Mouse (Mus musculus): ENCODE measurements around the gene Fat3.

Fat3 gene

GRCm38 (mm10) chr9:16310855-16311848 is 189.9 kb downstream of the Fat3 start:
- DNase-seq (ENCODE audit: low read depth): no peak

DNA sequence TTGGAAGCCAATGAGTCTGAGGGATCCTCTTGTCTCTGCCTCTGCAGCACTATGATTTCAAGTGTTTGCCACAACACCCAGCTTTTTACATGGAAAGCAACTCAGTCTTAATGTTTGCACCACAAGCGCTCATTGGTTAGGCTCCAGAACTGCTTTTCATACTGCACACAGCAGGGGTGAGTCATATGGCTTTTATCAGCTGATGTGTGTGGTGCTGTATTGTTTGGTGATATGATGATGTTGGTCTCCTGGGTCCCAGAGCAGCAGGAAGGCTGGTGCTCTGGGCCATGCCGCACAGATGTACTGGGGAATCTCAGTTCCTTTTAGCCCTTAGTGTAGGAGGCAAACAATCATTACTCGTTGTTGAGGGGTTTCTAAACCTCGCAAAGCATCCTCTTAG is 190.8 kb downstream of the Fat3 start:
- no peak for DNase-seq (ENCODE audit: low read depth)

- DNase-seq (ENCODE audit: low read depth): no peak
Observed at GRCm38 (mm10) chr9:16307789-16308188, 193.3 kb downstream of the Fat3 start.

DNA sequence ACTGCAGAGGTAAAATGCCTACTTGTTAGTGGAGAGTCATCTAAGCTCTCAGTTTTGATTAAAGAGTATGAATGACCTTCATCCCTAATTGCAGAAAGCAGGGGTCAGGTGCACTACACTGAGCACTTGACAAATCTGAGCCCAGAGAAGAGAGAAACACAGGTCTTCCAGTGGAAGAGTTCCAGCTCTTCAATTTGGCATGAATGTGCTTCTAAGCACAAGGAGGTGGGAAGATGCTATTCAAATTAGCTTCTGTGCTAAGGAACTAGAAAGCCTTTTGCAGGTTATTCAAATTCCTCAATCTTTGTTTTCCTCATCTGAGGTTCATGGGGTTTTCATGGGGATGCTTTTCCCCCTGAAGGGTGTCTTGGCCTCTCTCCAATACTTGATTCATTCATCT is 194.9 kb downstream of the Fat3 start:
- no peak for DNase-seq (ENCODE audit: low read depth)

- no peak for DNase-seq (ENCODE audit: low read depth)
Observed at GRCm38 (mm10) chr9:16305396-16306086, 195.5 kb downstream of the Fat3 start.

- no peak for DNase-seq (ENCODE audit: low read depth)
Observed at GRCm38 (mm10) chr9:16304949-16305348, 196.1 kb downstream of the Fat3 start.

DNA sequence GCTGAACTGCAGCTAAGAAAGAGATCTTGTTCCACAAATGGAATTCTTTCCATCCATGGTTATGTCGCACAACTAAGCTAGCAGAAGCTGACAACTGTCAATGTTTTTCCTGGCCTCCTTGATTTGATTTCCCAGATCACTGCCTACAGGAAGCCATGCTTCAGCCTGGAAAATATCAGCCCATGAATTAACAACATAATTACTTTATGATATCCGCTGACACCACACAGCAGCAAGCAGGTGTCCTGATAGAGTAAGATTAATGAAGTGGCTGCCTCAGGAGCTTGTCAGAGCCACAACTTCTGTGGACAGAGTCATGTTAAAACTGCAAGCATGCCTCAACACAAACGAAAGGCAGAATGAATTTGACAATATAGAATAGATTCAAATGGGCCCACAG is 198.6 kb downstream of the Fat3 start:
- no peak for DNase-seq (ENCODE audit: low read depth)

DNA sequence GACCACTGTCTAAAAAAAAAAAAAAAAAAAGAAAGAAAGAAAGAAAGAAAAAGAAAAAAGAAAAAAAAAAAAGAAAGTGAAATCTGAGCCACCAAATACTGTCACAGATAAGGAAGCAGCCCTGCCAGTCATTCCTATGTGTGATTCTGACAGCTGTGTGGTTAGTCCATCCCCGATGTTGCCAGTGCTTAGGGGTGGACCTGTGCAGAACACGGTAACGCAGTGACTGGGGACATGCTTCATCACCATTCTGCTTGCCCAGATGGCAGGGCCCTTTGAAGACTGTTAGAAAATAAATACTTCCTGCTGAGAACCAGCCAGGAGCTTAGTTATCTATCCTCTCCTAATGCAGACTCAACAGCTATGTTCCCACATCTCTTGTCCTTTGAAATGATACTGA is 203.2 kb downstream of the Fat3 start:
- no peak for DNase-seq (ENCODE audit: low read depth)

DNA sequence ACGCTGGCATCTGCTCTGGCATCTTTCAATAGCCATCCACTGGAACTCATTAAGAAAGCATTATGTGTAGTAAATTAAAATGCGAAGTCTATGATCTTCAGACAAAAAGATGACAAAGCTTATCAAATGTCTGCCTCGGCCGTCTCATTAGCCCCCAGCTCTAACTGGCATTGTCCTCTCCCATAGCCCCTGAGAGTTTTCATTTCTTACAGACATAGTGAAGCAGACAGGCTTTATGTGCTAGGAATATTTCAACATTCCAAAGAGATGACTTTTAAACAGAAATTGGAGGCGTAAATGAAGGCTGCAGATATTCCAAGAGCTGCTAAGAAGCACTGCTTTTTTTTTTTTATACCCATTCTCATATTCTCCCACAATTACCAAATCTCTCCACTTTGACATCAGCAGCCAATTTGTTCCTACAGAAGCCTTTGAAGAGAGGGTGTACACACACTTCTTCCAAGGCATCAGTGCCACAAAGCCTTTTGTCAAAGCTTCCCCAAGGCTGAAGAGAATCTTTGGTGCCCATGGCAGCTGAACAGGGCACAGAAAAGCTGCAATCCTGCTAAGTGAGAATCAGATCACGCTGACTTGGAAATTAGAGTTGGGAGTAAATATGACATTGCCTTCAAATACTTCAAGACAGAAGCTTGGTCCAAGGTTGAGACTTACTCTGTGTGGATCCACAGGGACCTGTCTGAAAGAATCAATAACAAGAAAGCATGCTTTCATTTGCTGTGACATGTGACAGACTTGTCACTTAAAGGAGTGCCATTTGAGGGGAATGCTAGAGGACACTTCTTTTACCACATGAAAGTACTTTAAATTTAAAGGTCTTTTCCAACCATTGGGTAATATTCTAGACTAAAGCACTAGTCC is 206.9 kb downstream of the Fat3 start:
- DNase-seq (ENCODE audit: low read depth): no peak

- DNase-seq (ENCODE audit: low read depth): no peak
Observed at GRCm38 (mm10) chr9:16292492-16292891, 208.6 kb downstream of the Fat3 start.

DNA sequence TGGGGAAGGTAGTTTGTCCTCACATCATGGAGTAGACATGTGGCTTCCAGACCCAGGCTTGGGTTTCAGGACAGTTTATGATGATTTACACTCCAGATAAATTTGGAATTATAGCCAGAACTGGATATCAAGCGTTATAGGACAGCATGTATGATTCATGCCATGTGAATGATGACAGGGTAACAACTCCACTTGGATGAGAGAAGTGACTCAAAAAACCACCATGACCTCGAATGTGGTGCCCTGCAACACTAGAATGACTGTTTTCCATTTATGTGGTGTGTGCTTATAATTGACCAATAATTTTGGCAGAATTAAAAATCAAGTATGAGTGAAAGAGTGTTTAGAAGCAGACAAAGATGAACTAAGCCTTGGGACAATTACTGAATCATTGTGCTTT is 210.2 kb downstream of the Fat3 start:
- no peak for DNase-seq (ENCODE audit: low read depth)

DNA sequence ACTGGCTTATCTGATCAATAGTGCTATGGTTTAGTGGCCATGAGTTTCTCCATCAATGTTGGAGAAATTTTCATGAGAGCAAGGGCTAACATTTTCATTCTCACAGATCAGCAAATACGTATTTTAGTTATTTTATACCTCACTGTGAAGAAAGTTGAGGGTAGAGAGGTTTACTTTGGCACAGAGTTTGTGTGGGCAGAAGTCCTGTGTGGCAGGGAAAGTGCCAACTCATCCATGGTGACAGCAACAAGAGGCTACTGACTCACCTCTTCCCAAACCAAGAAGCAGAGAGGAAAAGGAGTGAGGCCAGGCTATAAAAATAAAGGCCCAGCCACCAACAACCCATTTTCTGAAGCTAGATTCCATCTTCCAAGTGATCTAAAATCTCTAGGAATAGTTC is 218.1 kb downstream of the Fat3 start:
- no peak for DNase-seq (ENCODE audit: low read depth)

GRCm38 (mm10) chr9:16282291-16282804 is 218.7 kb downstream of the Fat3 start:
- no peak for DNase-seq (ENCODE audit: low read depth)

GRCm38 (mm10) chr9:16275589-16275988 is 225.5 kb downstream of the Fat3 start:
- DNase-seq (ENCODE audit: low read depth): no peak

DNA sequence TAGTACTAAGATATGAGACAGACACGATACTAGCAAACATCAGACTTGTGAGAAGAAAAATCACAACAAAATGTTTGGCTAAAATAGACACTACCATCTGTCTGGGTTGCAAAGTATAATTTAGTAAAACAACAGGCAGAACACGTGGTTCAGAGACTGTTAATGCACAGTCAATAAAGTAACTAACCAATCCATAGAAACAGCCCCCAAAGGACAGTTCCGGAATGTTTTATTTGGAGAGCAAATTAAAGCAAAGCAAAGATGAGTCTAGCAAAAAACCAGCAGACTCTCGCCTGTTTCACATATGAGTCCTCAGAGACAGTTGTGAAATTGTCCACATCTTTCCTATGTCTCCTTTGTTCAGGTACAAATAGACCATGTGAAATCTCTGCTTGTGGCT is 227.0 kb downstream of the Fat3 start:
- DNase-seq (ENCODE audit: low read depth): no peak

GRCm38 (mm10) chr9:16272810-16273209 is 228.3 kb downstream of the Fat3 start:
- no peak for DNase-seq (ENCODE audit: low read depth)

GRCm38 (mm10) chr9:16270768-16271114 is 230.3 kb downstream of the Fat3 start:
- no peak for DNase-seq (ENCODE audit: low read depth)

- no peak for DNase-seq (ENCODE audit: low read depth)
Observed at GRCm38 (mm10) chr9:16270056-16270767, 230.9 kb downstream of the Fat3 start.

DNA sequence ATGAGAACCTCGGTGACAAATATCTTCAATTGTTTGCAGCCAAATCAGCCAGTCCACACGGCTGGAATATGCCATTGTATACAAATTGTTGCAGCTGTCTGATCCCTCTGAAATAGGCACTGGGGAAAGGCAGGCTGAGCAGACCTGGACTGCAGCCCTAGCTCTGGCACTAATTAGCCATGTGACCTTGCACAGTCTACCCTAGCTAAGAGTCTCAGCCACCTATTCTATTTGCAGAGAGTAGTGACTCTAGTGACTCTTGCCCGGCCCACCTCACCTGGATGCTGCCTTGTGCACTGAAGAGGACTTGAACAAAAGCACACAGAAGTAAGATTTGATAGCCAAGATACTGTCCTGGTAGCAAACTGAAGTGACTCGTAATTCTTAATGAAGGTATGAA is 235.6 kb downstream of the Fat3 start:
- DNase-seq (ENCODE audit: low read depth): no peak

DNA sequence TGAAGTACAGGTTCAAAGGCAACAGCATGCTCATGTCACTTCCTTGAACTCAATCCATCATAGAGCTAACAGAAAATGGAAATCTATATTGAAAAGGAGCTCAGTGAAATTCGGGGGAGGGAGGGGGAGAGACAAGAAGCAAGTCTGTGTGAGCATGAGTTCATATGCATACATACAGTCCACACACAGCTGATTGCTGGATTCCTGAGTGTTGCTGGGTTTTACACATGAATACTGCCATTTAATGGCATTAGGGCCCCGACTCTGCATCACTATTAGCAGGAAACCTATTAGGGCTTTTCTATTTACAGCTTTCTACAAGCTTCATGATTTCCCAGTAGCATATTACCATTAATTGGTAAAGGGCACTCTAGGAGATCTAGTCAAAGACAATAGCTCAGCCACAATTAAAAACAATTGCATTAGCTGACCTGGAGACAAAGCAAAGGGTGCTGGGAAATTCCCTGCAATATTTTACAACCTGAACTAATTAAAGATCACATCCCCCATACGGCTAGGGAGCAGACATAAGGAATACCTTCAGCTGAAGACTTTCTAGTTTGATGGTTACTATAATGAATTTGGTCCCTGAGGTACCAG is 243.7 kb downstream of the Fat3 start:
- DNase-seq (ENCODE audit: low read depth): no peak

DNA sequence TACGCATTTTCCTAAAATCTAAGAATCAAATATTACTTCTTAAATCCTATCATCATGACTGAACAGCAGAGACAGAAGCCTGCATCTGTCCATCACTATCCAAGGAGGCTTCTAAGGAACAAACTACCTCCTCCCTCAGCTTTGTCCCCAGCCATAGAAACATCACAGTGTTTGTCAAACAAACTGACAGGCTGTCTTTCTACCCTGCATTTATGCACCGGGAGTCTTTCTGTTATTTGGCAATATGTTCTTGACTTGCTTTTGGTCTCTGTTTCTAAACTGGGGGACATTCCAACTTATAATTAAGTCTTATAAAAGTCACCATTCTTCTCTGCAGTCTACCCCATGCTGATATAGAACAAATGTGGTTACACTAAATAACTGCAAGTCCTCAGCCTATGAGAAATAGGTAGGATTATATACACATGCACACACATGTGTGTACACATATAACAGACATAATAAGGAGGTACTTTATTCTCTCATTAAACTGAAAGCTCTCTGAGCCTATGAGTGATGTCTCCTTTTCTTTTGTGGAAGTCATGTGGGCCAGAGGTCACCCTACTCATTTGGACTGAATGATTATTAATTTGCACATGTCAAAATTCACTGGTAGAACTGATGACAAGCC is 244.4 kb downstream of the Fat3 start:
- DNase-seq (ENCODE audit: low read depth): no peak

Measured in naive thymus-derived CD4-positive, alpha-beta T cell, adult 2 months (primary cell).